Mouse (Mus musculus) embryonic fibroblast, embryonic 13.5 days (primary cell): ENCODE measurements around the gene Rai14.

Source experiments
- CTCF ChIP-seq: IDR thresholded peaks from 2 replicates; pipeline ENCODE4 v1.5.1; 2011; ENCODE audit warnings: mild to moderate bottlenecking, control low read depth, low read length, moderate library complexity, borderline replicate concordance; ENCODE audit not compliant: insufficient read depth
- POLR2A ChIP-seq: IDR thresholded peaks from 2 replicates; pipeline ENCODE4 v1.6.1; 2011; ENCODE audit warnings: low read depth, mild to moderate bottlenecking, control low read depth, low read length, moderate library complexity

DNA sequence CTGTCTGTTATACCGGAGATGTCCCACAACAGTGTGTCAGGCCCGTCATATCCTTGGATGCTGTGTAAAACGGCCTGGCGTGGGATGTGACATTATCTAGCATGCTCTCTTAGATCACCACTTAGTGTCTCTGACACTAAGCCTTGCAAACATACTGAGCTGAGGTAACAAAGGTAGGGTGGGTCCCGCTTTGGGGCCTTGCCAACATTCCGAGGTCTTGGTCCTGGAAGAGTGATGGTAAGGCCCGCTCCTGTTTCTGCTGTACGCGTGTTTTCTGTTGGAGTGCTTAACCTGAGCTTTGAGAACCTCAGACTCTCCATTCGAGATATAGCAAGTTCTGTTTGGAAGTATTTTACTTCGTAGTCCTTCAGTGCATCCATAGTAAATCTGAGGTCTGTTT is 5.8 kb upstream of the Rai14 start:
- no peak for TF ChIP-seq POLR2A
- no peak for TF ChIP-seq CTCF
